Mouse (Mus musculus): ENCODE results near the gene Zcchc17. TPM values are rescaled to one million over a fixed set of nuclear protein-coding genes. Genes with fewer than 3 reads are reported as not detected.
A peak's percentile ranks its signal among the peaks of the same experiment; 100 is the strongest.

Zcchc17 gene
- polyA plus RNA-seq, 1 experiment from 2014 or later = 97.0 TPM

DNA sequence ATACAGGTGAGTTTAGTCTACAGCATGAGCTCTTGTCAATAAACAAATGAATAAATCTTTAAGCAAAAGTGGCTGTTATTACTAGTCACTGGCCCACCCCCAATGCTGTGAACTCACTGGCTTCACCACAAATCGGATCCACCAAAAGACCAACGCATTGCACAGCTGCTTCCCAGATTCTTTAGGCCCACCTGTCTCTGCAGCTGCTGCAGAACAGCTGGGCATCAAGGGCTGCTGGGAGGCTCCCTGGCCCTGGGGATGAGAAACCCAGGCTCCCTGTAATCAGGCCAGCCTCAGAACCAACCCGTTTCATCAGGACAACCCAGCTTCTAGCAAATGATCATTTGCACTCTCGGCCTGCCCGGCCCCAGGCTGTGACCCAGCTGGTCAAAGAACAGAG lies 76.9 kb downstream of the Zcchc17 start:
- WGBS = 81% methylated on average over 5 of the region's 5 CpGs
- Histone ChIP-seq H3K9me3 (ENCODE audit: control insufficient read depth, low read length) (no peaks in the 10 kb centered on the region), H3K4me3 (ENCODE audit: low read depth, low read length) (no peak overlapping the region), H3K4me2 (ENCODE audit: low read depth, low read length) (no peak overlapping the region), H3K36me3 (ENCODE audit: control insufficient read depth, insufficient read depth, low read length) (no peaks in the 10 kb centered on the region), H3K27me3 (ENCODE audit: control insufficient read depth, insufficient read depth, low read length) (no peaks in the 10 kb centered on the region), H3K9ac (replicated peaks; ENCODE audit: low read depth, low read length) (no peak overlapping the region), H3K27ac (ENCODE audit: low read depth, low read length) (no peak overlapping the region), H3K4me1 (ENCODE audit: control insufficient read depth, insufficient read depth, low read length) (no peaks in the 10 kb centered on the region)
- ATAC-seq (ENCODE audit: low read depth) = no peak

- no peak within 1 kb of the TSS for H3K4me3 ChIP-seq (ENCODE audit: low read depth, low read length)
- no peaks in the 10 kb centered on the region for H3K36me3 ChIP-seq (ENCODE audit: control insufficient read depth, insufficient read depth, low read length)
- WGBS = 63% methylated on average over 2 of the region's 2 CpGs
- ATAC-seq (ENCODE audit: low read depth) = no peak
- no peaks in the 10 kb centered on the region for H3K9me3 ChIP-seq (ENCODE audit: control insufficient read depth, low read length)
- no peak within 1 kb of the TSS for H3K9ac ChIP-seq (replicated peaks; ENCODE audit: low read depth, low read length)
- no peak within 1 kb of the TSS for H3K27ac ChIP-seq (ENCODE audit: low read depth, low read length)
- 0 out of 2 replicates have a peak, but pooled peaks cover 3% of the 10 kb centered on the region for H3K4me1 ChIP-seq (ENCODE audit: control insufficient read depth, insufficient read depth, low read length)
- no peaks in the 10 kb centered on the region for H3K27me3 ChIP-seq (ENCODE audit: control insufficient read depth, insufficient read depth, low read length)
- no peak within 1 kb of the TSS for H3K4me2 ChIP-seq (ENCODE audit: low read depth, low read length)
Observed at GRCm38 (mm10) chr4:130279105-130279504, 80.6 kb downstream of the Zcchc17 start, which contains the start of gene Serinc2. Serinc2 (minus strand) TSS chr4:130279205.

- Histone ChIP-seq H3K4me1 (ENCODE audit: control insufficient read depth, insufficient read depth, low read length) (peaks cover 10% of the 10 kb centered on the region), H3K9me3 (ENCODE audit: control insufficient read depth, low read length) (no peaks in the 10 kb centered on the region), H3K36me3 (ENCODE audit: control insufficient read depth, insufficient read depth, low read length) (no peaks in the 10 kb centered on the region), H3K4me2 (ENCODE audit: low read depth, low read length) (no peak overlapping the region), H3K9ac (replicated peaks; ENCODE audit: low read depth, low read length) (no peak overlapping the region), H3K27me3 (ENCODE audit: control insufficient read depth, insufficient read depth, low read length) (no peaks in the 10 kb centered on the region), H3K27ac (ENCODE audit: low read depth, low read length) (no peak overlapping the region), H3K4me3 (ENCODE audit: low read depth, low read length) (no peak overlapping the region)
- ATAC-seq (ENCODE audit: low read depth) = no peak
- 65% methylated on average over 7 of the region's 7 CpGs for WGBS
Observed at GRCm38 (mm10) chr4:130276573-130277176, 83.1 kb downstream of the Zcchc17 start.

GRCm38 (mm10) chr4:130275823-130276105 lies 84.0 kb downstream of the Zcchc17 start:
- Histone ChIP-seq H3K27me3 (ENCODE audit: control insufficient read depth, insufficient read depth, low read length) (no peaks in the 10 kb centered on the region), H3K4me2 (ENCODE audit: low read depth, low read length) (peak overlapping the region; percentile 66), H3K27ac (ENCODE audit: low read depth, low read length) (no peak overlapping the region), H3K4me3 (ENCODE audit: low read depth, low read length) (peak overlapping the region; percentile 77), H3K9me3 (ENCODE audit: control insufficient read depth, low read length) (no peaks in the 10 kb centered on the region), H3K9ac (replicated peaks; ENCODE audit: low read depth, low read length) (peak overlapping the region; percentile 95; the same call in 1 of the 2 replicates), H3K36me3 (ENCODE audit: control insufficient read depth, insufficient read depth, low read length) (no peaks in the 10 kb centered on the region), H3K4me1 (ENCODE audit: control insufficient read depth, insufficient read depth, low read length) (peaks cover 10% of the 10 kb centered on the region)
- WGBS = 34% methylated on average over 5 of the region's 5 CpGs
- ATAC-seq (ENCODE audit: low read depth) = no peak

- H3K4me3 ChIP-seq (ENCODE audit: low read depth, low read length) = peak overlapping the region; percentile 77
- H3K9ac ChIP-seq (replicated peaks; ENCODE audit: low read depth, low read length) = peak overlapping the region; percentile 95
- ATAC-seq (ENCODE audit: low read depth) = peak; percentile 57
- H3K9me3 ChIP-seq (ENCODE audit: control insufficient read depth, low read length) = no peaks in the 10 kb centered on the region
- peaks cover 10% of the 10 kb centered on the region for H3K4me1 ChIP-seq (ENCODE audit: control insufficient read depth, insufficient read depth, low read length)
- WGBS = under 1% methylated on average over 61 of the region's 62 CpGs
- H3K4me2 ChIP-seq (ENCODE audit: low read depth, low read length) = peak overlapping the region; percentile 66
- H3K36me3 ChIP-seq (ENCODE audit: control insufficient read depth, insufficient read depth, low read length) = no peaks in the 10 kb centered on the region
- peak overlapping the region; percentile 86 for H3K27ac ChIP-seq (ENCODE audit: low read depth, low read length)
- H3K27me3 ChIP-seq (ENCODE audit: control insufficient read depth, insufficient read depth, low read length) = no peaks in the 10 kb centered on the region
Observed at GRCm38 (mm10) chr4:130275016-130275822, 84.5 kb downstream of the Zcchc17 start.

DNA sequence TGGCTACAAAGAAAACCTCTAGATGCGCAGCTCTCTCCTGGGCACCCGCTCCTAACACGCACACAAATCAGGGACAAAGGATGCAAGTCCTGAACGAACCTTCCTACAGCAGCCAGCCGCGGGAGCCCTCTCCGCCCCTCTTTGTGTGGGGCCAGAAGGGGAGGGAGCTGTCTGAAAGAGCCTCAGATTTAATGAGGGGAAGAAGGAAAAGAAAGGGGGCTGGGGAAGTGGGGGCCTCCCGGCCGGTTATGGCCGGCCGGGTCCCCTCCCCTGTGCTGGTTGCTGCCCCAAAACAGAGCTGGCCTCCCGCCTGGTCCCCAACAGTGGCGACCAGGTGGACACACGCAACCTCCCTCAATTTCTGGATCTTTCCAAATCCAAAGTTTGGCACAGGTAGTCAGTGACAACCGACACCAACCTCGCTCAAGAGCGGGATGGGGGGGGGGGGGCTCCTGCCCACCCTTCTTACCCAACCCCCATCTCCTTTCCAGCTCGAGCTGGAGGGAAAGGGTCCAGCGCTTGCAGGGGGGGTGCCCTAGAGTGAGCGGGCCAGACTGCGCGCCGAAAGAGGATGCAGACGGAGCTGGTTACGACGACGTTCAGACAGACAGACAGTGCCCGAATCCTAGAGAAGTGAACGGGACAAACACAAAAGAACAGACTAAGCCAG lies 85.3 kb downstream of the Zcchc17 start:
- WGBS = under 1% methylated on average over 29 of the region's 29 CpGs

GRCm38 (mm10) chr4:130273698-130274345 lies 85.9 kb downstream of the Zcchc17 start:
- WGBS = 3% methylated on average over 11 of the region's 12 CpGs
- Histone ChIP-seq H3K4me2 (ENCODE audit: low read depth, low read length) (peak overlapping the region; percentile 66), H3K9ac (replicated peaks; ENCODE audit: low read depth, low read length) (peak overlapping the region; percentile 95), H3K27me3 (ENCODE audit: control insufficient read depth, insufficient read depth, low read length) (no peaks in the 10 kb centered on the region), H3K36me3 (ENCODE audit: control insufficient read depth, insufficient read depth, low read length) (no peaks in the 10 kb centered on the region), H3K9me3 (ENCODE audit: control insufficient read depth, low read length) (no peaks in the 10 kb centered on the region), H3K4me3 (ENCODE audit: low read depth, low read length) (peak overlapping the region; percentile 77), H3K4me1 (ENCODE audit: control insufficient read depth, insufficient read depth, low read length) (peaks cover 10% of the 10 kb centered on the region), H3K27ac (ENCODE audit: low read depth, low read length) (peak overlapping the region; percentile 86)
- ATAC-seq (ENCODE audit: low read depth) = peak; percentile 18

More for the DNA sequence above, 85.3 kb downstream of the Zcchc17 start:
- ATAC-seq (ENCODE audit: low read depth) = peak; percentile 80
- H3K27me3 ChIP-seq (ENCODE audit: control insufficient read depth, insufficient read depth, low read length) = no peaks in the 10 kb centered on the region
- H3K27ac ChIP-seq (ENCODE audit: low read depth, low read length) = peak overlapping the region; percentile 86
- H3K4me3 ChIP-seq (ENCODE audit: low read depth, low read length) = peak overlapping the region; percentile 77
- H3K36me3 ChIP-seq (ENCODE audit: control insufficient read depth, insufficient read depth, low read length) = no peaks in the 10 kb centered on the region
- no peaks in the 10 kb centered on the region for H3K9me3 ChIP-seq (ENCODE audit: control insufficient read depth, low read length)
- H3K9ac ChIP-seq (replicated peaks; ENCODE audit: low read depth, low read length) = peak overlapping the region; percentile 95
- peaks cover 10% of the 10 kb centered on the region for H3K4me1 ChIP-seq (ENCODE audit: control insufficient read depth, insufficient read depth, low read length)
- peak overlapping the region; percentile 66 for H3K4me2 ChIP-seq (ENCODE audit: low read depth, low read length)

GRCm38 (mm10) chr4:130270611-130271347 lies 89.0 kb downstream of the Zcchc17 start:
- Histone ChIP-seq H3K4me2 (ENCODE audit: low read depth, low read length) (no peak overlapping the region), H3K27me3 (ENCODE audit: control insufficient read depth, insufficient read depth, low read length) (no peaks in the 10 kb centered on the region), H3K9ac (replicated peaks; ENCODE audit: low read depth, low read length) (no peak overlapping the region), H3K27ac (ENCODE audit: low read depth, low read length) (no peak overlapping the region), H3K9me3 (ENCODE audit: control insufficient read depth, low read length) (no peaks in the 10 kb centered on the region), H3K36me3 (ENCODE audit: control insufficient read depth, insufficient read depth, low read length) (no peaks in the 10 kb centered on the region), H3K4me1 (ENCODE audit: control insufficient read depth, insufficient read depth, low read length) (peaks cover 8% of the 10 kb centered on the region), H3K4me3 (ENCODE audit: low read depth, low read length) (no peak overlapping the region)
- no peak for ATAC-seq (ENCODE audit: low read depth)
- WGBS = 88% methylated on average over 6 of the region's 6 CpGs

All from neural tube, embryonic 14.5 days (tissue).